Comparison of ENCODE assay signal across 7 mouse cellular contexts in genomic region chr9:32519101-32520051, GRCm38 (mm10). TPM values are rescaled to one million over a fixed set of nuclear protein-coding genes. Genes with fewer than 3 reads are reported as not detected.
DNase-seq lines count a peak whose midpoint lies in the region; ATAC-seq and TF ChIP-seq lines count a peak whose summit lies in the region.

No protein-coding gene starts in this region.

- ATAC-seq in neural tube, embryonic 11.5 days (ENCODE audit: insufficient read depth, low FRiP score, low TSS enrichment): no peak
- ATAC-seq in neural tube, embryonic 15.5 days (ENCODE audit: low FRiP score): no peak
- ATAC-seq in heart, embryonic 11.5 days (replicated peaks; ENCODE audit: insufficient number of reproducible peaks, low FRiP score, low TSS enrichment): no peak
- ATAC-seq in stomach, postnatal 0 days (ENCODE audit: low FRiP score, low TSS enrichment): no peak
- no peak for ATAC-seq in midbrain, embryonic 15.5 days (replicated peaks)

- no peaks in the 10 kb centered on the region for H3K9me3 ChIP-seq in neural tube, embryonic 11.5 days (ENCODE audit: control insufficient read depth, low read length)
- no peaks in the 10 kb centered on the region for H3K9me3 ChIP-seq in neural tube, embryonic 15.5 days (replicated peaks)
- no peaks in the 10 kb centered on the region for H3K9me3 ChIP-seq in heart, embryonic 11.5 days (replicated peaks; ENCODE audit: control insufficient read depth, low read length)
- no peaks in the 10 kb centered on the region for H3K9me3 ChIP-seq in limb, embryonic 10.5 days (replicated peaks)
- H3K9me3 ChIP-seq in stomach, postnatal 0 days (ENCODE audit: control insufficient read depth, low read length): no peaks in the 10 kb centered on the region
- H3K9me3 ChIP-seq in midbrain, embryonic 15.5 days: no peaks in the 10 kb centered on the region

- H3K27ac ChIP-seq in neural tube, embryonic 11.5 days (ENCODE audit: low read depth, low read length): 0 out of 2 replicates have a peak overlapping the region, but pooled peaks have one; percentile 4
- no peak overlapping the region for H3K27ac ChIP-seq in neural tube, embryonic 15.5 days (replicated peaks)
- H3K27ac ChIP-seq in heart, embryonic 11.5 days (ENCODE audit: low read depth, low read length): peak overlapping the region; percentile 11; the same call in 1 of the 2 replicates
- peak overlapping the region; percentile 67 for H3K27ac ChIP-seq in limb, embryonic 10.5 days
- peak overlapping the region; percentile 69 for H3K27ac ChIP-seq in stomach, postnatal 0 days (replicated peaks)
- no peak overlapping the region for H3K27ac ChIP-seq in midbrain, embryonic 15.5 days

- WGBS in neural tube, embryonic 11.5 days: 62% methylated on average over 22 of the region's 22 CpGs
- 76% methylated on average over 22 of the region's 22 CpGs for WGBS in neural tube, embryonic 15.5 days
- 31% methylated on average over 22 of the region's 22 CpGs for WGBS in heart, embryonic 11.5 days (ENCODE audit: insufficient replicate concordance)
- 60% methylated on average over 22 of the region's 22 CpGs for WGBS in limb, embryonic 10.5 days
- 45% methylated on average over 22 of the region's 22 CpGs for WGBS in stomach, postnatal 0 days
- WGBS in midbrain, embryonic 15.5 days: 76% methylated on average over 22 of the region's 22 CpGs

- H3K4me1 ChIP-seq in neural tube, embryonic 11.5 days (ENCODE audit: control insufficient read depth, insufficient read depth, low read length): peaks cover 9% of the 10 kb centered on the region; the same call in 1 of the 2 replicates
- H3K4me1 ChIP-seq in neural tube, embryonic 15.5 days: no peaks in the 10 kb centered on the region
- H3K4me1 ChIP-seq in heart, embryonic 11.5 days (ENCODE audit: control insufficient read depth, insufficient read depth, low read length): peaks cover 42% of the 10 kb centered on the region
- peaks cover 71% of the 10 kb centered on the region for H3K4me1 ChIP-seq in limb, embryonic 10.5 days
- peaks cover 2% of the 10 kb centered on the region; the same call in 1 of the 2 replicates for H3K4me1 ChIP-seq in stomach, postnatal 0 days (replicated peaks; ENCODE audit: control insufficient read depth, insufficient read depth)
- no peaks in the 10 kb centered on the region for H3K4me1 ChIP-seq in midbrain, embryonic 15.5 days

- TF ChIP-seq EP300 in stomach, postnatal 0 days (optimal IDR thresholded peaks at IDR 0.05): no peak

- no peaks in the 10 kb centered on the region for H3K36me3 ChIP-seq in neural tube, embryonic 11.5 days (ENCODE audit: control insufficient read depth, insufficient read depth, low read length)
- no peaks in the 10 kb centered on the region for H3K36me3 ChIP-seq in neural tube, embryonic 15.5 days
- no peaks in the 10 kb centered on the region for H3K36me3 ChIP-seq in heart, embryonic 11.5 days (ENCODE audit: control insufficient read depth, insufficient read depth, low read length)
- peaks cover 44% of the 10 kb centered on the region for H3K36me3 ChIP-seq in limb, embryonic 10.5 days
- no peaks in the 10 kb centered on the region for H3K36me3 ChIP-seq in stomach, postnatal 0 days (ENCODE audit: control insufficient read depth, insufficient read depth, low read length)
- H3K36me3 ChIP-seq in midbrain, embryonic 15.5 days (replicated peaks): no peaks in the 10 kb centered on the region

- no peak overlapping the region for H3K4me2 ChIP-seq in neural tube, embryonic 11.5 days (ENCODE audit: low read depth)
- H3K4me2 ChIP-seq in neural tube, embryonic 15.5 days: no peak overlapping the region
- H3K4me2 ChIP-seq in heart, embryonic 11.5 days: peak overlapping the region; percentile 17; the same call in 1 of the 2 replicates
- no peak overlapping the region; the same call in 1 of the 2 replicates for H3K4me2 ChIP-seq in stomach, postnatal 0 days (replicated peaks; ENCODE audit: low read depth)
- H3K4me2 ChIP-seq in midbrain, embryonic 15.5 days: no peak overlapping the region

- H3K9ac ChIP-seq in neural tube, embryonic 11.5 days (ENCODE audit: low read length): no peak overlapping the region
- no peak overlapping the region for H3K9ac ChIP-seq in neural tube, embryonic 15.5 days (replicated peaks)
- H3K9ac ChIP-seq in heart, embryonic 11.5 days (ENCODE audit: low read depth, low read length): no peak overlapping the region
- no peak overlapping the region for H3K9ac ChIP-seq in stomach, postnatal 0 days (ENCODE audit: low read length)
- no peak overlapping the region for H3K9ac ChIP-seq in midbrain, embryonic 15.5 days

- no peak for TF ChIP-seq CTCF in stomach, postnatal 0 days (IDR thresholded peaks at IDR 0.05; ENCODE audit: low read depth)

- no peak overlapping the region for H3K4me3 ChIP-seq in neural tube, embryonic 11.5 days (ENCODE audit: low read depth, low read length)
- H3K4me3 ChIP-seq in neural tube, embryonic 15.5 days (replicated peaks): no peak overlapping the region
- no peak overlapping the region for H3K4me3 ChIP-seq in heart, embryonic 11.5 days (ENCODE audit: low read depth, low read length)
- H3K4me3 ChIP-seq in limb, embryonic 10.5 days: no peak overlapping the region
- H3K4me3 ChIP-seq in stomach, postnatal 0 days (ENCODE audit: low read depth, low read length): no peak overlapping the region
- H3K4me3 ChIP-seq in midbrain, embryonic 15.5 days: no peak overlapping the region

- no peaks in the 10 kb centered on the region for H3K27me3 ChIP-seq in neural tube, embryonic 11.5 days (ENCODE audit: control insufficient read depth, insufficient read depth, low read length)
- no peaks in the 10 kb centered on the region for H3K27me3 ChIP-seq in neural tube, embryonic 15.5 days (replicated peaks)
- no peaks in the 10 kb centered on the region for H3K27me3 ChIP-seq in heart, embryonic 11.5 days (ENCODE audit: control insufficient read depth, insufficient read depth, low read length)
- H3K27me3 ChIP-seq in limb, embryonic 10.5 days (ENCODE audit: low read depth, poor library complexity, severe bottlenecking): no peaks in the 10 kb centered on the region
- H3K27me3 ChIP-seq in stomach, postnatal 0 days (ENCODE audit: control insufficient read depth, insufficient read depth, low read length): no peaks in the 10 kb centered on the region
- no peaks in the 10 kb centered on the region for H3K27me3 ChIP-seq in midbrain, embryonic 15.5 days (replicated peaks)

- DNase-seq in neural tube, embryonic 11.5 days (ENCODE audit: low spot score): no peak
- DNase-seq in limb, embryonic 10.5 days (ENCODE audit: low spot score): no peak
- no peak for DNase-seq in stomach, postnatal 0 days (ENCODE audit: low spot score)
- DNase-seq in frontal cortex, postnatal 10 days (ENCODE audit: low spot score in 2 of 2): no peak

RNA-seq across cellular contexts. Expression of gene Fli1, which starts 23.3 kb away (rescaled TPM):
- polyA plus RNA-seq in neural tube, embryonic 11.5 days (2014; fragmentation: Nextera tagmentation; extraction: Ambion mirVana): 22.8 and 24.4 TPM in 2 replicates
- 7.9 and 12.5 TPM in 2 replicates for polyA plus RNA-seq in neural tube, embryonic 15.5 days (2015; fragmentation: Nextera tagmentation; extraction: Ambion mirVana)
- 17.1 and 18.7 TPM in 2 replicates for polyA plus RNA-seq in heart, embryonic 11.5 days (2014; fragmentation: Nextera tagmentation; extraction: Ambion mirVana)
- polyA plus RNA-seq in limb, embryonic 10.5 days (2016; fragmentation: Nextera tagmentation; extraction: Ambion mirVana): 50.6 and 71.2 TPM in 2 replicates
- 4.6 and 4.9 TPM in 2 replicates for polyA plus RNA-seq in stomach, postnatal 0 days (2015; fragmentation: Nextera tagmentation; extraction: Ambion mirVana)
- polyA plus RNA-seq in midbrain, embryonic 15.5 days (2015; fragmentation: Nextera tagmentation; extraction: Ambion mirVana): 7.9 and 8.1 TPM in 2 replicates

Comparison
In these comparisons a context has a peak if more than half of its experiments do, and no peak if none do; other contexts are left out.
1. H3K27ac ChIP-seq: peak in neural tube, embryonic 11.5 days (single experiment), heart, embryonic 11.5 days (single experiment), limb, embryonic 10.5 days (single experiment) and stomach, postnatal 0 days (single experiment); none in neural tube, embryonic 15.5 days (single experiment) and midbrain, embryonic 15.5 days (single experiment).